Mouse (Mus musculus) liver, postnatal 0 days (tissue): ENCODE measurements around the gene Tbc1d8.

Source experiments
- CTCF ChIP-seq: sonication (generic); IDR thresholded peaks from 2 replicates; pipeline ENCODE4 v1.5.1; 2016; ENCODE audit warnings: antibody characterized with exemption, low read depth
- EP300 ChIP-seq: IDR thresholded peaks from 2 replicates; pipeline ENCODE4 v1.6.1; 2016; ENCODE audit warnings: antibody characterized with exemption, low read depth, mild to moderate bottlenecking

DNA sequence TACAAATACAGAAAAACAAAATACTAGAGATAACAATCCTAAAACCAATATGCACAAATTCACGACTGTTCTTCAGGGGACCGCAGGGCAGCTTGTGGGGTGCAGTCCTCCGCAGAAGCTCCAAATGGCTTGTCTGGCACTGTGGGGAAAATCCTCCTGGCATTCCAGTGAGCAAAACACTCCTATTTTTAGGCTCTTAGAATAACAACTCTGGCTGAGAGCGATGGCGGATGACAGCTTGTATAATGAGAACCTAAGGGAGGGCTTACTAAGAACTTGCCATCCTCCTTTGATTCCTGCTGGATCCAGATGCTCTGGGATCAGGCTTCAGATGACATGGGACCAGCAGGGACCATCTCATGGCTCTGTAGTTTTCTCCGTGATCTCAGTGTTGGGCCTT, 36.9 kb downstream of the Tbc1d8 start:
- TF ChIP-seq CTCF = no peak
- TF ChIP-seq EP300 = no peak
